Mouse (Mus musculus) 416B (cell line): Measurements from ENCODE around the gene Vmn2r17.

Source experiments
- DNase-seq: peaks from one replicate; pipeline ENCODE4 v3.0.0; 2011; ENCODE audit warnings: low read depth

The Vmn2r17 gene

DNA sequence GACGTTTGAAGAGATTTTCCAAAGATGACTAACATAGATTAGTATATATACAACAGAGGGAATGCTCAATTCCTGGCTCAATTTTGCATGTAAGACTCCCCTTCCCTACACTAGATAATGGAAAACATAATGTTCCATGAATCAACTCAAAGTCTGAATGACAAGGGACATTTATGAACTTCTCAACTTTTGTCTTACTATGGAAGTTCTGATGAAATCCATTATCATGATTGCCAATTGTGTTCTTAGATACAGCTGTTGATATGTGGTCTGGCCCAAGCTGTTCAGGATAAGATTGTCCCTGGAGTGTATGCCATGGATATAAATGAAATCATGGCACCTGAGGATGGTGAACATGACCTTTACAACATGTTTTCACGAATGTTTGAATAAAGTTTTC, at the start of gene Vmn2r17:
Gene Vmn2r17 (plus strand): TSS at position 301 of the 400 bp plus-strand sequence.
- no peak for DNase-seq

GRCm38 (mm10) chr5:109466576-109467506, 47.4 kb downstream of the Vmn2r17 start:
- DNase-seq = no peak

DNA sequence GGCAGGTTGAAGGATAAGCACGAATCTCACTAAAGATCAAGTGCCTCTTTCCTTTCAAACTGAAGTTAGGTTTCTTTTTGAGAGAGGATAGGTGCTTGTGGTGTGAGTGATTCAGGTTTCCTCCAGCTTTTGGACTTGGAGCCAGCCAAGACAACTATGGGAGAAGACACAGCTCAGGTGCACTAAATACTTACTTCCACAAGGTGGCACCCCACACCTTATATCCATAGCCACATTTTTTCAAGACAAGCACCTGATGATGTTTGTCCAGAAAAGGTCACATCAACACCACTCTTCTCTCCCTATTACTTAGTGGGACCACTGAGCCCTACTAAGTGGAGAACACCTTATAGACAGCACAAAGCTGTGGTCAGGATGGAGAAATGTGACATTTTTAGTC, 87.2 kb downstream of the Vmn2r17 start:
- peak; percentile 74 for DNase-seq
